Mouse (Mus musculus): ENCODE data around the gene Cyp2c54. TPM values are rescaled to one million over a fixed set of nuclear protein-coding genes. Genes with fewer than 3 reads are reported as not detected.
"Not testable (repeated sequence)": the region's sequence is repeated elsewhere in the genome, so short reads cannot be mapped to it uniquely, and the experiment has no call there.

The Cyp2c54 gene
- polyA plus RNA-seq (2015; fragmentation: Nextera tagmentation; extraction: Ambion mirVana), result not detected in 2 replicates

DNA sequence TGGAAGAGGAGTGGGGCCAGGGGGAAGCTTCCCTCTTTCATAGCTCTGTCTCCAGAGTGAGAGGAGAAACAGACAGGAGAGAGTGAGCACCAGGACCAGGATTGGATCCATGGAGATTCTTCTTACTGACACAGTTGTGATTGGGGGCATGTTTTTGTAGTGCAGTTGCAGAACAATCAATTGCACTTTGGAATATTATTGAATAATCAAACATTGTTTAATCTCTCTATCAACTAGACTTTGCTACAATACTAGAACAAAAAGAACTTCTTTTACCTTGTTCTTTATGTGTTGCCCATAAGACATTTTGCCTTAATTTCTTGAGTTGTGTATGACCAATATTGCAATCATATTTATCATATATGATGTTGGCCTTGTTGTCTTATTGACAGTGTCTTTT lies at the start of gene Cyp2c54:
Gene Cyp2c54, minus strand, starts transcription at position 127 of the 400 bp plus-strand sequence.
- DNase-seq (ENCODE audit: low spot score) (no peak), ATAC-seq (replicated peaks; ENCODE audit: low FRiP score, low read depth) (no peak)
- no peak for TF ChIP-seq CTCF (IDR thresholded peaks at IDR 0.05; ENCODE audit: low read depth)
- Histone ChIP-seq H3K27me3 (ENCODE audit: insufficient read depth, low read length) (no peaks in the 10 kb centered on the region), H3K36me3 (ENCODE audit: insufficient read depth, low read length) (no peaks in the 10 kb centered on the region), H3K4me1 (replicated peaks; ENCODE audit: insufficient read depth, low read length) (no peaks in the 10 kb centered on the region), H3K9ac (ENCODE audit: low read depth, low read length) (no peak within 1 kb of the TSS), H3K9me3 (replicated peaks; ENCODE audit: low read length) (no peaks in the 10 kb centered on the region), H3K4me2 (ENCODE audit: low read length) (no peak within 1 kb of the TSS), H3K27ac (no peak within 1 kb of the TSS), H3K4me3 (replicated peaks; ENCODE audit: low read depth, low read length) (no peak within 1 kb of the TSS)

DNA sequence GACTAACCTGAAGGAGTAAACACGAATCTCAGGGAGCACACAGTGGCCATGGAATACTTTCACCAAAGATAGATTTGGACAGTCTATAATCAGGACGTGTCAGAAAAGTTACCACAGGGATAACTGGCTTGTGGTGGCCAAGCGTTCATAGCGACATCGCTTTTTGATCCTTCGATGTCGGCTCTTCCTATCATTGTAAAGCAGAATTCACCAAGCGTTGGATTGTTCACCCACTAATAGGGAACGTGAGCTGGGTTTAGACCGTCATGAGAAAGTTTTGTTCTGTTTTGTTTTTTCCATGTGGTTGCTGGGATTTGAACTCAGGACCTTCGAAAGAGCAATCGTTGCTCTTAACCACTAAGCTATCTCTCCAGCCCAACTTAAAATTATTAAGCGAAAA lies 46.0 kb upstream of the Cyp2c54 start:
- not testable (repeated sequence) for H3K27me3 ChIP-seq (ENCODE audit: insufficient read depth, low read length); ATAC-seq (replicated peaks; ENCODE audit: low FRiP score, low read depth); H3K4me2 ChIP-seq (ENCODE audit: low read length); DNase-seq (ENCODE audit: low spot score); H3K9ac ChIP-seq (ENCODE audit: low read depth, low read length); H3K4me3 ChIP-seq (replicated peaks; ENCODE audit: low read depth, low read length); H3K36me3 ChIP-seq (ENCODE audit: insufficient read depth, low read length); H3K27ac ChIP-seq; H3K9me3 ChIP-seq (replicated peaks; ENCODE audit: low read length); H3K4me1 ChIP-seq (replicated peaks; ENCODE audit: insufficient read depth, low read length)
- WGBS, result 83% methylated on average over 13 of the region's 13 CpGs

DNA sequence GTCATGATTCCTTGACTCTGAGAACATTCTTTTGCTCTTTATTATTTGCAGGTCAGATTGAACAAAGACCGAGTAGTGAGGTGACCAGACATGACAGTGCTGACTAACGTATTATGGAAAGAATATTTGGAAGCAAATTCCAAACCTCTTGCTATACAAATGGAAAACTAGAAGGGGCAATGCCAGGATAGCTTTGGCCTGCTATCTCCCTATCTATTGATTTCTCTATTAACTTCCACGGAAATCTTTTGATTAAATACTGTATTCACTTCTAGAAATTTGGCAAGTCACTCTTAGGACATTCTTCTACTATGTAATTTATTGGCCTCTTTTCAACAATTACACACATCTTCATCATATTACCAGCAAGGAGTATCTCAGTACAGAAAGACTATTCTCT lies 17.5 kb upstream of the Cyp2c54 start:
- no peaks in the 10 kb centered on the region for H3K4me1 ChIP-seq (replicated peaks; ENCODE audit: insufficient read depth, low read length)
- DNase-seq (ENCODE audit: low spot score) (no peak), ATAC-seq (replicated peaks; ENCODE audit: low FRiP score, low read depth) (no peak)
- no peak overlapping the region for H3K9ac ChIP-seq (ENCODE audit: low read depth, low read length)
- H3K9me3 ChIP-seq (replicated peaks; ENCODE audit: low read length), result no peaks in the 10 kb centered on the region
- H3K27ac ChIP-seq, result no peak overlapping the region
- no peak overlapping the region for H3K4me2 ChIP-seq (ENCODE audit: low read length)
- TF ChIP-seq CTCF (IDR thresholded peaks at IDR 0.05; ENCODE audit: low read depth), result no peak
- H3K27me3 ChIP-seq (ENCODE audit: insufficient read depth, low read length), result no peaks in the 10 kb centered on the region
- H3K4me3 ChIP-seq (replicated peaks; ENCODE audit: low read depth, low read length), result no peak overlapping the region
- no peaks in the 10 kb centered on the region for H3K36me3 ChIP-seq (ENCODE audit: insufficient read depth, low read length)
- 83% methylated on average over 3 of the region's 3 CpGs for WGBS

DNA sequence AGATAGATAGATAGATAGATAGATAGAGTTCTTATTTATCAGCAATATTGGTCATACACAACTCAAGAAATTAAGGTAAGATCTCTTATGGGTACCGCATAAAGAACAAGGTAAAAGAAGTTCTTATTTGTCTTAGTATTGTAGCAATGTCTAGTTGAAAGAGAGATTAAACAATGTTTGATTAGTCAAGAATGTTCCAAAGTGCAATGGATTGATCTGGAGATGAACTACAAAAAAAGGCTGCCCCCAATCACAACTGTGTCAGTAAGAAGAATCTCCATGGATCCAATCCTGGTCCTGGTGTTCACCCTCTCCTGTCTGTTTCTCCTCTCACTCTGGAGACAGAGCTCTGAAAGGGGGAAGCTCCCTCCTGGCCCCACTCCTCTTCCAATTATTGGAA lies 15.8 kb upstream of the Cyp2c54 start, which contains the start of gene Cyp2c50:
Gene Cyp2c50, plus strand, starts transcription at position 268 of the 400 bp plus-strand sequence.
- WGBS, result 97% methylated on average over 1 of the region's 1 CpGs
- DNase-seq (ENCODE audit: low spot score); H3K27me3 ChIP-seq (ENCODE audit: insufficient read depth, low read length); H3K9ac ChIP-seq (ENCODE audit: low read depth, low read length); H3K4me2 ChIP-seq (ENCODE audit: low read length); H3K4me3 ChIP-seq (replicated peaks; ENCODE audit: low read depth, low read length); H3K27ac ChIP-seq; H3K9me3 ChIP-seq (replicated peaks; ENCODE audit: low read length); H3K4me1 ChIP-seq (replicated peaks; ENCODE audit: insufficient read depth, low read length); H3K36me3 ChIP-seq (ENCODE audit: insufficient read depth, low read length); ATAC-seq (replicated peaks; ENCODE audit: low FRiP score, low read depth): not testable (repeated sequence)

DNA sequence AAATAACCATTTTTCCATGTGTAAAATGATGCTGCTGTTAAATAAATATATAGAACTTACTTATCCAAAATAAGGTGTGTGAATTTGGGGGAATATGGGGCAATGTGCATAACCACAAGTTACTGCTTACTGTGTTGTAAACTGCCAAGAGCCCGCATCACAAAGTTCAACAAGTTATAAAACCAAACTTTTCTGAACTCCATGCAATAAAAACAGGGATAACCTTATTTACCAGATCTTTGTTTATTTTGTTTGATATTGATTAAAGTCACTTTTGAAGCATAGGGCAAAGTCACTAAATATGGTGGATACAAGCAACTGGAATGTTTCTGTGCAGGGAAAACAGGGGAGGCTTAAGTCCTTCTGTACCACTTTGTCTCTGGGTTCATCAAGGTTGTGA lies 14.8 kb upstream of the Cyp2c54 start:
- Histone ChIP-seq H3K4me1 (replicated peaks; ENCODE audit: insufficient read depth, low read length) (no peaks in the 10 kb centered on the region), H3K36me3 (ENCODE audit: insufficient read depth, low read length) (no peaks in the 10 kb centered on the region), H3K4me3 (replicated peaks; ENCODE audit: low read depth, low read length) (no peak overlapping the region), H3K4me2 (ENCODE audit: low read length) (no peak overlapping the region), H3K9me3 (replicated peaks; ENCODE audit: low read length) (no peaks in the 10 kb centered on the region), H3K27me3 (ENCODE audit: insufficient read depth, low read length) (no peaks in the 10 kb centered on the region), H3K9ac (ENCODE audit: low read depth, low read length) (no peak overlapping the region), H3K27ac (no peak overlapping the region)
- 90% methylated on average over 1 of the region's 1 CpGs for WGBS
- no peak for TF ChIP-seq CTCF (IDR thresholded peaks at IDR 0.05; ENCODE audit: low read depth)
- ATAC-seq (replicated peaks; ENCODE audit: low FRiP score, low read depth) (no peak), DNase-seq (ENCODE audit: low spot score) (no peak)

DNA sequence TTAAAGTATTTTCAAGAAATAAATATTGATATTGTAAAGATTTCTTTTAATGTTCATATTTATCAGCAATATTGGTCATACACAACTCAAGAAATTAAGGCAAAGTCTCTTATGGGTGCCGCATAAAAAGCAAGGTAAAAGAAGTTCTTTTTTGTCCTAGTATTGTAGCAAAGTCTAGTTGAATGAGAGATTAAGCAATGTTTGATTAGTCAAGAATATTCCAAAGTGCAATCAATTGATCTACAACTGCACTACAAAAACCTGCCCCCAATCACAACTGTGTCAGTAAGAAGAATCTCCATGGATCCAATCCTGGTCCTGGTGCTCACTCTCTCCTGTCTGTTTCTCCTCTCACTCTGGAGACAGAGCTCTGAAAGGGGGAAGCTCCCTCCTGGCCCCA lies 81.5 kb downstream of the Cyp2c54 start, which contains the start of gene Cyp2c37:
Gene Cyp2c37, plus strand, starts transcription at position 285 of the 400 bp plus-strand sequence.
- 100% methylated on average over 1 of the region's 1 CpGs for WGBS
- not testable (repeated sequence) for DNase-seq (ENCODE audit: low spot score)

DNA sequence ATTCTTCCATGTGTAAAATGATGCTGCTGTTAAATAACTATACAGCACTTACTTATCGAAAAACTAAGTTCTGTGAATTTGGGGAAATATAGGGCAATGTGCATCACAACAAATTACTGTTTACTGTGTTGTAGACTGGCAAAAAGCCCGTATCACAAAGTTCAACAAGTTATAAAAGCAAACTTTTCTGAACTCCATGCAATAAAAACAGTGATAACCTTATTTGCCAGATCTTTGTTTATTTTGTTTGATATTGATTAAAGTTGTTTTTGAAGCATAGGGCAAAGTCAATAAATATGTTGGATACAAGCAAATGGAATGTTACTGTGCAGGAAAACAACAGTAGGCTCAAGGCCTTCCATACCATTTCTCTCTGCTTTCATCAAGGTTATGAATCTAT lies 84.2 kb downstream of the Cyp2c54 start:
- Histone ChIP-seq H3K4me2 (ENCODE audit: low read length) (no peak overlapping the region), H3K9me3 (replicated peaks; ENCODE audit: low read length) (no peaks in the 10 kb centered on the region), H3K27me3 (ENCODE audit: insufficient read depth, low read length) (no peaks in the 10 kb centered on the region), H3K36me3 (ENCODE audit: insufficient read depth, low read length) (no peaks in the 10 kb centered on the region), H3K4me3 (replicated peaks; ENCODE audit: low read depth, low read length) (no peak overlapping the region), H3K9ac (ENCODE audit: low read depth, low read length) (no peak overlapping the region), H3K27ac (no peak overlapping the region), H3K4me1 (replicated peaks; ENCODE audit: insufficient read depth, low read length) (no peaks in the 10 kb centered on the region)
- 78% methylated on average over 2 of the region's 2 CpGs for WGBS
- no peak for ATAC-seq (replicated peaks; ENCODE audit: low FRiP score, low read depth)
- no peak for DNase-seq (ENCODE audit: low spot score)
- no peak for TF ChIP-seq CTCF (IDR thresholded peaks at IDR 0.05; ENCODE audit: low read depth)

More for the DNA sequence above, 81.5 kb downstream of the Cyp2c54 start, which contains the start of gene Cyp2c37:
- not testable (repeated sequence) for H3K9me3 ChIP-seq (replicated peaks; ENCODE audit: low read length); H3K4me1 ChIP-seq (replicated peaks; ENCODE audit: insufficient read depth, low read length); H3K27ac ChIP-seq; H3K4me3 ChIP-seq (replicated peaks; ENCODE audit: low read depth, low read length); H3K4me2 ChIP-seq (ENCODE audit: low read length); H3K27me3 ChIP-seq (ENCODE audit: insufficient read depth, low read length); ATAC-seq (replicated peaks; ENCODE audit: low FRiP score, low read depth); H3K9ac ChIP-seq (ENCODE audit: low read depth, low read length); H3K36me3 ChIP-seq (ENCODE audit: insufficient read depth, low read length)

Other genes with a start within 250 kb of the Cyp2c54 start
- not detected in 2 replicates for gene Cyp2c69, start 187.0 kb downstream of the Cyp2c54 start, polyA plus RNA-seq (2015; fragmentation: Nextera tagmentation; extraction: Ambion mirVana)
- not detected in 2 replicates for gene Cyp2c37, start 81.4 kb downstream of the Cyp2c54 start, polyA plus RNA-seq (2015; fragmentation: Nextera tagmentation; extraction: Ambion mirVana)
- not detected in 2 replicates for gene Cyp2c50, start 15.9 kb upstream of the Cyp2c54 start, polyA plus RNA-seq (2015; fragmentation: Nextera tagmentation; extraction: Ambion mirVana)
- not detected in 2 replicates for gene Cyp2c70, start 113.5 kb upstream of the Cyp2c54 start, polyA plus RNA-seq (2015; fragmentation: Nextera tagmentation; extraction: Ambion mirVana)
- 34.4 and 40.0 TPM in 2 replicates for gene Pdlim1, start 198.0 kb upstream of the Cyp2c54 start, polyA plus RNA-seq (2015; fragmentation: Nextera tagmentation; extraction: Ambion mirVana)